Mouse (Mus musculus) olfactory bulb, adult 2 months (tissue): Measurements from ENCODE around the gene Ciapin1.

ENCODE experiments used
- CTCF ChIP-seq: fragments of 200-500 bp; IDR thresholded peaks from 2 replicates; pipeline ENCODE4 v1.5.1; 2012; ENCODE audit warnings: low read depth, mild to moderate bottlenecking, low read length, moderate library complexity; ENCODE audit not compliant: insufficient read depth
- POLR2A ChIP-seq: fragments of 200-500 bp; IDR thresholded peaks from 2 replicates; pipeline ENCODE4 v1.6.1; 2012; ENCODE audit warnings: mild to moderate bottlenecking, low read depth, low read length, moderate library complexity; ENCODE audit not compliant: insufficient read depth

DNA sequence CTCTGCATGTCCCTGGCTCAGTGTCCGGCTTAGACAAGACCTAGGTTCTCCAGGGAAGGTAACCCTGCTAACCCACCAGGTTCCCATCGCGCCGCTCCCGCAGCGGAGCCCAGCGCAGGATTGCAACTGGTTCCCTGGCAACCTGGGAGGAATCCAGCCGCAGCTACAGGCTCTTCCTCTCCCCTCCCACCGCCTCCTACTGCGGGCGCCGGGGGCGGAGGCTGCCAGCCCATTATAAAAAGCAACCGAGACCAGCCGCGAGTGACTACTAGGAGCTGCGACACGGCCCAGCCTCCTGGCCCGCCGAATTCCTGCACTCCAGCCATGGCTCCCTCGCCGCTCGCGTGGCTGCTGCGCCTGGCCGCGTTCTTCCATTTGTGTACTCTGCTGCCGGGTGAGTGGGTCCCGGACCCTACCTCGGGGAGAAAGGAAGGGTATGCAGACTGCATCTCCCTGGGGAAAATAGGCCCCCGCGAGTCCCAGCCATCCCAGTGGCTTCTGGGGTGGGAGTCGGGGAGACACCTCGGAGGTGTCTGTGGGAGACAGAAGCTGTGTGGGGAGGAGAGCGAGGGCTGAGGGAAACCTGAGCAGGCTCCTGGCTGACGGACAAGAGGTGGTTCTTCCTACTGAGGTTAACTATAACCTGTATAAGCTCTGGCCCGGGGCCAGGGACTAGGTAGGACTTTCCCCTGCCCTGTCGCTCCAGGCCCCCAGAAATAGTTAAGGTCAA, 66.1 kb downstream of the Ciapin1 start, which contains the start of gene Cx3cl1:
- TF ChIP-seq CTCF (0 out of 2 replicates have a peak, but pooled peaks have one; percentile 10), POLR2A (peak; percentile 99)
